Mouse (Mus musculus): ENCODE data around the gene Casp2. TPM values are rescaled to one million over a fixed set of nuclear protein-coding genes. Genes with fewer than 3 reads are reported as not detected.

Casp2 gene
- total RNA-seq, 1 experiment from 2014 or later: 74.8 TPM

GRCm38 (mm10) chr6:42265391-42266330 is 876 bp downstream of the Casp2 start:
- peak; percentile 13; the same call in 1 of the 2 replicates for ATAC-seq (ENCODE audit: extremely low read depth, insufficient number of reproducible peaks, low FRiP score, poor library complexity, severe bottlenecking)

GRCm38 (mm10) chr6:42270817-42271216 is 6.0 kb downstream of the Casp2 start:
- ATAC-seq (ENCODE audit: extremely low read depth, insufficient number of reproducible peaks, low FRiP score, poor library complexity, severe bottlenecking): no peak

GRCm38 (mm10) chr6:42276151-42276550 is 11.4 kb downstream of the Casp2 start:
- ATAC-seq (ENCODE audit: extremely low read depth, insufficient number of reproducible peaks, low FRiP score, poor library complexity, severe bottlenecking): no peak

- ATAC-seq (ENCODE audit: extremely low read depth, insufficient number of reproducible peaks, low FRiP score, poor library complexity, severe bottlenecking): no peak
These were observed 18.2 kb downstream of the Casp2 start for GRCm38 (mm10) chr6:42282865-42283528.

GRCm38 (mm10) chr6:42286448-42286847 is 21.7 kb downstream of the Casp2 start, which contains the start of gene Clcn1:
Clcn1 (plus strand) TSS chr6:42286685.
- no peak for ATAC-seq (ENCODE audit: extremely low read depth, insufficient number of reproducible peaks, low FRiP score, poor library complexity, severe bottlenecking)

- no peak for ATAC-seq (ENCODE audit: extremely low read depth, insufficient number of reproducible peaks, low FRiP score, poor library complexity, severe bottlenecking)
These were observed 22.8 kb downstream of the Casp2 start for GRCm38 (mm10) chr6:42287562-42287961.

- ATAC-seq (ENCODE audit: extremely low read depth, insufficient number of reproducible peaks, low FRiP score, poor library complexity, severe bottlenecking): peak; percentile 86
These were observed 28.5 kb downstream of the Casp2 start for GRCm38 (mm10) chr6:42293327-42293726.

GRCm38 (mm10) chr6:42295549-42296094 is 30.8 kb downstream of the Casp2 start:
- ATAC-seq (ENCODE audit: extremely low read depth, insufficient number of reproducible peaks, low FRiP score, poor library complexity, severe bottlenecking): no peak

- ATAC-seq (ENCODE audit: extremely low read depth, insufficient number of reproducible peaks, low FRiP score, poor library complexity, severe bottlenecking): 0 out of 2 replicates have a peak, but pooled peaks have one; percentile 23
These were observed 34.6 kb downstream of the Casp2 start for GRCm38 (mm10) chr6:42299362-42299761.

- ATAC-seq (ENCODE audit: extremely low read depth, insufficient number of reproducible peaks, low FRiP score, poor library complexity, severe bottlenecking): no peak
These were observed 45.1 kb downstream of the Casp2 start for GRCm38 (mm10) chr6:42309816-42310378.

- ATAC-seq (ENCODE audit: extremely low read depth, insufficient number of reproducible peaks, low FRiP score, poor library complexity, severe bottlenecking): peak; percentile 65; the same call in 1 of the 2 replicates
These were observed 45.8 kb downstream of the Casp2 start for GRCm38 (mm10) chr6:42310427-42311053.

- ATAC-seq (ENCODE audit: extremely low read depth, insufficient number of reproducible peaks, low FRiP score, poor library complexity, severe bottlenecking): no peak
These were observed 53.5 kb downstream of the Casp2 start for GRCm38 (mm10) chr6:42318293-42318692.

GRCm38 (mm10) chr6:42323371-42324066 is 58.7 kb downstream of the Casp2 start:
- ATAC-seq (ENCODE audit: extremely low read depth, insufficient number of reproducible peaks, low FRiP score, poor library complexity, severe bottlenecking): no peak

GRCm38 (mm10) chr6:42324067-42324481 is 59.3 kb downstream of the Casp2 start:
- no peak for ATAC-seq (ENCODE audit: extremely low read depth, insufficient number of reproducible peaks, low FRiP score, poor library complexity, severe bottlenecking)

- no peak for ATAC-seq (ENCODE audit: extremely low read depth, insufficient number of reproducible peaks, low FRiP score, poor library complexity, severe bottlenecking)
These were observed 59.9 kb downstream of the Casp2 start, which contains the start of gene Fam131b for GRCm38 (mm10) chr6:42324482-42325267. Fam131b (minus strand) TSS chr6:42324643.

GRCm38 (mm10) chr6:42325268-42325609 is 60.5 kb downstream of the Casp2 start:
- peak; percentile 82 for ATAC-seq (ENCODE audit: extremely low read depth, insufficient number of reproducible peaks, low FRiP score, poor library complexity, severe bottlenecking)

GRCm38 (mm10) chr6:42326509-42326908 is 61.7 kb downstream of the Casp2 start:
- no peak for ATAC-seq (ENCODE audit: extremely low read depth, insufficient number of reproducible peaks, low FRiP score, poor library complexity, severe bottlenecking)

- ATAC-seq (ENCODE audit: extremely low read depth, insufficient number of reproducible peaks, low FRiP score, poor library complexity, severe bottlenecking): no peak
These were observed 64.0 kb downstream of the Casp2 start for GRCm38 (mm10) chr6:42328757-42329156.

Measured in neutrophil, adult 5-6 weeks (primary cell).